Comparison of ENCODE assay signal across 9 mouse cellular contexts in the genomic region with DNA sequence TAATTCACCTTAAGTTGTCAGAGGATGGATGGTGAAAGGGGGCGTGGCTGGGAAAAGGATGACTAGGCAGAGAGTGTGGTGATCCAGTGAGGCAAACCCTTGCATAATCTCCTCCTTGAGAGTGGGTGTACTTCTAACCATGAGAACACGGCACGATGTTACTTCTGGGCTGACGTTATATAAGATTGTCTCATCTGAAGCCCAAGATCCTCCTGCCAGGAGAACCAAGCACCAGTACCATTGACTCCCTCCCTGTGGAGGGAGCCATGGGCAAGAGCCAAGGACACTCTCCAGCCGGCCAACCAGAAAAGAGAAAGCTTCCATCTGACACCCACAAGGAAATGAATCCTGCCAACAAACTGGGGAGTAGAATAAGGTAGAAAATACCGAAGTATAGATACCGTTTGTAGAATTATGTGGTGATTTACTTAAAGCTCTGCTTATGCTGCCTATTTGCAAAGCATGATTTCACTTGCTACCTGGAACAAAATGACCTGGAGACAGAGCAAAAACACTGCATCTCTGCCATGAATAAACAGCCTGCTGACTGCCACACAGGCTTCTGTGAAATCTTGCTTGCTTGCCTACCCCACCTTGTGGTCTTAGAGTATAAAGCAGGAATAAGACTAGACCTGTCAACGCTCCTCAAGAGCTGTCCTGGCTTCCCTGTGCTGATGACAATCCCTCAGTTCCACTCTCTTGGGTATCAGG. TPM values are rescaled to one million over a fixed set of nuclear protein-coding genes. Genes with fewer than 3 reads are reported as not detected.
DNase-seq lines count a peak whose midpoint lies in the region; TF ChIP-seq lines count a peak whose summit lies in the region.
"Had no signal": no experiment of that assay in that cellular context is flagged by ENCODE, and none has a peak within 500 bp of the region (broad histone marks: within the 10 kb centered on the region; RNA-seq: fewer than 3 reads in every experiment).

No protein-coding gene starts in this region.

- TF ChIP-seq CTCF in small intestine, adult 2 months (IDR thresholded peaks at IDR 0.05; ENCODE audit: extremely low read depth, insufficient read length, insufficient replicate concordance, low read depth, low read length), result peak; percentile 18; the same call in 1 of the 2 replicates

- DNase-seq in heart, adult 11 months, result peak; percentile 93
- no peak for DNase-seq in heart, adult 8-10 months (ENCODE audit: low spot score)
- DNase-seq in MN1 (ENCODE audit: low spot score), result peak; percentile 76
- DNase-seq in embryo, embryonic 10.5 days (ENCODE audit: low spot score), result peak; percentile 61
- peak; percentile 61 for DNase-seq in kidney, postnatal 10 days
- peak; percentile 24 for DNase-seq in lung, postnatal 14 days
- DNase-seq in urinary bladder, adult 2 months (ENCODE audit: low spot score), result no peak
- DNase-seq: liver, embryonic 13.5 days had no signal

- H3K27ac ChIP-seq in small intestine, adult 2 months (ENCODE audit: insufficient read depth, low read depth, low read length), result no peak overlapping the region
- H3K27ac ChIP-seq: liver, embryonic 13.5 days had no signal

- H3K4me3 ChIP-seq in small intestine, adult 2 months (ENCODE audit: low read depth, low read length), result peak overlapping the region; percentile 16; the same call in 1 of the 2 replicates
- H3K4me3 ChIP-seq: liver, embryonic 13.5 days had no signal

- peaks cover 6% of the 10 kb centered on the region; the same call in 1 of the 2 replicates for H3K4me1 ChIP-seq in small intestine, adult 2 months (ENCODE audit: control insufficient read depth, insufficient read depth, insufficient read length, low read length)

- H3K36me3 ChIP-seq in small intestine, adult 2 months (ENCODE audit: control insufficient read depth, insufficient read depth, low read length), result no peaks in the 10 kb centered on the region
- H3K36me3 ChIP-seq: liver, embryonic 13.5 days had no signal

- 7% methylated on average over 8 of the region's 8 CpGs for WGBS in small intestine, adult 2 months

- TF ChIP-seq POLR2A in small intestine, adult 2 months (IDR thresholded peaks at IDR 0.05; ENCODE audit: low read depth, low read length), result no peak

- no peaks in the 10 kb centered on the region for H3K27me3 ChIP-seq in small intestine, adult 2 months (ENCODE audit: control insufficient read depth, insufficient read depth, low read length)

RNA-seq across cellular contexts. Expression of a gene that starts 6.3 kb away (rescaled TPM):
- total RNA-seq in heart, adult 8-10 months (2022), result under 1 TPM; 0.06 to 0.53 (median 0.30) TPM
- not detected in 2 replicates for polyA plus RNA-seq in small intestine, adult 2 months (2012; rRNA removed)
- polyA plus RNA-seq in urinary bladder, adult 2 months (2012; rRNA removed), result 0.45 and 0.71 TPM in 2 replicates

RNA-seq across cellular contexts. Expression of a gene that starts 6.5 kb away (rescaled TPM):
- total RNA-seq in heart, adult 8-10 months (2022), result 1 to 10 TPM in 2 of 4 experiments, under 1 TPM in 2; 0.79 to 3.2 (median 1.4) TPM
- 36.7 and 37.3 TPM in 2 replicates for polyA plus RNA-seq in small intestine, adult 2 months (2012; rRNA removed)
- polyA plus RNA-seq in urinary bladder, adult 2 months (2012; rRNA removed), result 43.7 and 48.7 TPM in 2 replicates

RNA-seq across cellular contexts. Expression of a gene that starts 17.0 kb away (rescaled TPM):
- total RNA-seq in heart, adult 8-10 months (2022), result 10 to 100 TPM; 26.3 to 49.2 (median 37.1) TPM
- polyA plus RNA-seq in small intestine, adult 2 months (2012; rRNA removed), result not detected in 2 replicates
- not detected in 2 replicates for polyA plus RNA-seq in urinary bladder, adult 2 months (2012; rRNA removed)
- polyA plus RNA-seq: liver, embryonic 13.5 days had no signal

RNA-seq across cellular contexts. Expression of a gene that starts 19.3 kb away (rescaled TPM):
- not detected for total RNA-seq in heart, adult 8-10 months (2022)
- polyA plus RNA-seq in small intestine, adult 2 months (2012; rRNA removed), result not detected in 2 replicates
- 0.06 TPM in 1 of 2 replicates, not detected in the other for polyA plus RNA-seq in urinary bladder, adult 2 months (2012; rRNA removed)
- polyA plus RNA-seq: liver, embryonic 13.5 days had no signal

RNA-seq across cellular contexts. Expression of a gene that starts 27.8 kb away (rescaled TPM):
- total RNA-seq in heart, adult 8-10 months (2022), result not detected
- polyA plus RNA-seq in small intestine, adult 2 months (2012; rRNA removed), result not detected in 2 replicates
- polyA plus RNA-seq in urinary bladder, adult 2 months (2012; rRNA removed), result not detected in 2 replicates
- polyA plus RNA-seq: liver, embryonic 13.5 days had no signal

Comparison
In these comparisons a context has a peak if more than half of its experiments do, and no peak if none do; other contexts are left out.
1. DNase-seq: peak in heart, adult 11 months (single experiment), MN1 (single experiment), embryo, embryonic 10.5 days (single experiment), kidney, postnatal 10 days (single experiment) and lung, postnatal 14 days (single experiment); none in heart, adult 8-10 months (single experiment) and urinary bladder, adult 2 months (single experiment).